Mouse (Mus musculus): Measurements from ENCODE around the gene Mtr.
"Not testable (repeated sequence)": the region's sequence is repeated elsewhere in the genome, so short reads cannot be mapped to it uniquely, and the experiment has no call there.

The Mtr gene

DNA sequence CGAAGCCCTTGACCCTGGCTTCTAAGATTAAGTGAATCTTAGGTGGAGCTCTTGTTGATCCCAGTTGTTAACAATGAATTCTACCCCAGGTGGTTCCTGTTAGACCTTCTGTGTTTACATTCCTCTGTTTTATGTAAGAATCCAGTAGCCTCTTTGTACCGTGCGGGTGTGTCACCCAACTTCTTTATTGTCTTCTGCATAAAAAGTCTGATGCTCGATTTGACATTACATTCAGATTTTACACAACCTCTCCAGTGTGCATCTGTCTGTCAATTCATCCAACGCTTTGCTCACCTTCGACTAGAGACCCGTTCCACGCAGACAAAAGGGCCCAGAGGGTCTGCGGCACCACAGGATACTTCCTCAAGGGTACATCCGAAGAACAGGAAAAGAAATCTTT is 121.5 kb downstream of the Mtr start:
- not testable (repeated sequence) for H3K4me3 ChIP-seq (replicated peaks; ENCODE audit: low read length); H3K9me3 ChIP-seq (ENCODE audit: low read length); H3K36me3 ChIP-seq (ENCODE audit: insufficient read depth, low read length); H3K27me3 ChIP-seq (ENCODE audit: insufficient read depth, low read length)
- TF ChIP-seq NANOG (IDR thresholded peaks at IDR 0.05; ENCODE audit: borderline replicate concordance, low read length) = peak; percentile 70
- peaks cover 29% of the 10 kb centered on the region for H3K4me1 ChIP-seq (replicated peaks; ENCODE audit: low read depth, low read length)

DNA sequence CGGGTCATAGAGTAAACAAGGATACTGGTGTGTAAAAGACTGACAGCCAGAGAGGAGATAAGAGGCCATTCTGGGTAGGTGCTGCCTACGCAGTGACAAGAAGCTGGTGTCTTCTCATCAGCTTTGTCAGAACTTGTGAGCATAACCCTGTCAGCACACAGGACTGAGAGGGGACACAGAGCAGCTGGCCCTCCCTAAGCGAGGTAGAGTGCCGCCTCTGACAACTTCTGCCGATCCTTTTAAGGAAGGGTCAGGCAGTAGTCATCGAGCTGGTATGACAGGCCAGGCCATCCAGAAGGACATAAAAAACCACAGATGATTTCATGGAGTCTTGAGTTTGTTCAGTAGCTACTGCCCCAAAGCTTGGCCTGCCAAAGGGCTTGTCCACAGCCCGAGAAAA is 124.4 kb downstream of the Mtr start:
- no peak for TF ChIP-seq CTCF (conservative IDR thresholded peaks at IDR 0.05; ENCODE audit: low read length)
- H3K36me3 ChIP-seq (ENCODE audit: insufficient read depth, low read length) = no peaks in the 10 kb centered on the region

More for the DNA sequence above, 124.4 kb downstream of the Mtr start:
- H3K4me1 ChIP-seq (replicated peaks; ENCODE audit: low read depth, low read length) = peaks cover 29% of the 10 kb centered on the region
- H3K27me3 ChIP-seq (ENCODE audit: insufficient read depth, low read length) = no peaks in the 10 kb centered on the region
- H3K4me3 ChIP-seq (replicated peaks; ENCODE audit: low read length) = no peak overlapping the region
- no peaks in the 10 kb centered on the region for H3K9me3 ChIP-seq (ENCODE audit: low read length)
